Mouse (Mus musculus): ENCODE data around the gene Rbp1. TPM values are rescaled to one million over a fixed set of nuclear protein-coding genes. Genes with fewer than 3 reads are reported as not detected.

Rbp1 gene
- total RNA-seq, 2 experiments from 2014 or later = 0.21 to 1.8 TPM

DNA sequence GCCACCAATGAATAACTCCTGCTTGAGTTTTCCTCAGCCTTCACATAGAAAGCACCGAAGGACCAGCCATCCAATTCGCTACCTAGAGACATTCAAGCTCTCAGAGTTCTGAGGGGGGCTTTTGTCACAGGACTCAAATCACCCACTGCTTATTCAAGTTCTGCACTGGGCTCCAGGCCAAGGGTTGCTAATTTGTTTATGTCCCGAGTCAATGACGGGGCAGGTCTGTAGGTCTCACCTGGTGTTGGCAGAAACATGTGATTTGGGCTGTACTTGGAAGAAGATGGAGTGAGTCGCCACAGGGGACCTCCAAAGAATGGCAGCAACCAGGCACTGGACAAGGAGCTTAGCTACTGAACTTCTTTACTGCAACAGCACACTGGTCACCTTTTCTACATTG is 68.3 kb downstream of the Rbp1 start:
- ATAC-seq (replicated peaks; ENCODE audit: poor library complexity) = no peak

DNA sequence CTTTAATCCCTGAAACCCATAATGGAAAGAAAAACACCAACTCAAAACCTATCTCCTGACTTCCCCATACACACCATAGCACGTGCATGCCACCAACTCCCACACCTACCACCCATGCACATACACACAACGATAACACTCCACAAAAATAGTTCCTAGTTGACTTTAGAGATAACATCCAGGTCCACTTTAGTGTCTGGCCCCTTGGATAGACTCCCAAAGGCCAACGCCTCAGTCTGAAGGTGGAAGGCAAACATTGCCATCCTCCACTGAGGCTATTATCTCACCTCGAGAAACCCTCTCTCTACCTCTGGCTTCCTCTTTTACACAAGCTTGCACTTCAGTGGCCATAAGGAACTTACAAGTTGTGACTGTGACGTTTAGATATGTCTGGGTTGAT is 69.5 kb downstream of the Rbp1 start:
- ATAC-seq (replicated peaks; ENCODE audit: poor library complexity) = peak; percentile 51

DNA sequence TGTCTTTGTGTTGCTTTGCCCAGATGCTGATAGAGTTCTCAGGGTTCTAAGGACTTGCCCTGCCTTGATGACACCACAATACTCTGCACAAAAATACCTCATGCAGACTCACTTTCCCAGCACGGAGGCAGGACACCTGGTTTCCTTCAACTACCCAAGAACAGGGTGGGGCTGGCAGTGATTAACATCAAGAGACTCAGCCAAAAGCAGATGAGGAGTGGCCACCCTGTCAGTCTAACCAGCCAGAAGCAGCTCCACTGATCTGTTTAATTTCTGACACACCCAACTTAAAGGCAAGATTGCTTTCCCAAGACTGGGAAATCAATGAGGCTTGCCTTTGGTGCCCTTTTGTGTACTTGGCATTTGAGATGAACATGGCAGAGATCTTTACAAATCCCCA is 70.1 kb downstream of the Rbp1 start:
- no peak for ATAC-seq (replicated peaks; ENCODE audit: poor library complexity)

Other genes starting within 250 kb of the Rbp1 start
- gene Nmnat3, start 135.5 kb upstream of the Rbp1 start, total RNA-seq (2015) = 13.3 and 22.5 TPM in 2 replicates
- 16.2 and 17.0 TPM in 2 replicates for gene Nmnat3, start 135.5 kb upstream of the Rbp1 start, total RNA-seq (2017)
- gene Rbp2, start 63.2 kb downstream of the Rbp1 start, total RNA-seq (2015) = not detected in 2 replicates
- not detected in 2 replicates for gene Rbp2, start 63.2 kb downstream of the Rbp1 start, total RNA-seq (2017)
- 169 and 203 TPM in 2 replicates for gene Copb2, start 140.8 kb downstream of the Rbp1 start, total RNA-seq (2015)
- 183 and 190 TPM in 2 replicates for gene Copb2, start 140.8 kb downstream of the Rbp1 start, total RNA-seq (2017)
- 39.6 and 44.2 TPM in 2 replicates for gene Mrps22, start 178.7 kb downstream of the Rbp1 start, total RNA-seq (2015)
- 75.8 and 85.7 TPM in 2 replicates for gene Mrps22, start 178.7 kb downstream of the Rbp1 start, total RNA-seq (2017)